Mouse (Mus musculus) monocyte, adult 59 days (primary cell): Measurements from ENCODE around the gene Gm7271. TPM values are rescaled to one million over a fixed set of nuclear protein-coding genes. Genes with fewer than 3 reads are reported as not detected.

Experiments
- total RNA-seq, 2 experiments: library from RNA; stranded (reverse); gene quantifications; one replicate each; pipeline ENCODE4 v1.2.4; 2023

Gene Gm7271
- not detected for total RNA-seq

GRCm38 (mm10) chr5:76483811-76484210 is at the start of gene Gm7271:
Gene Gm7271 (plus strand): TSS chr5:76484040.

GRCm38 (mm10) chr5:76529040-76529703 is 45.3 kb downstream of the Gm7271 start, which contains the start of gene Exoc1:
Gene Exoc1 (plus strand): TSS chr5:76529311.

Other genes with a start within 250 kb of the Gm7271 start
- 10 to 100 TPM; 31.6 to 34.5 TPM for gene Clock, start 179.2 kb upstream of the Gm7271 start, total RNA-seq
- not detected for gene Pdcl2, start 152.9 kb upstream of the Gm7271 start, total RNA-seq
- not detected for gene Nmu, start 120.3 kb upstream of the Gm7271 start, total RNA-seq
- 10 to 100 TPM; 48.9 to 50.1 TPM for gene Exoc1, start 45.3 kb downstream of the Gm7271 start, total RNA-seq
- 10 to 100 TPM; 13.1 TPM for gene Cep135, start 104.7 kb downstream of the Gm7271 start, total RNA-seq
- 1 to 10 TPM in 1 of 2 experiments, under 1 TPM in 1; 0.21 to 1.1 TPM for gene C530008M17Rik, start 172.5 kb downstream of the Gm7271 start, total RNA-seq